Mouse (Mus musculus): ENCODE measurements around the gene Gorasp1. TPM values are rescaled to one million over a fixed set of nuclear protein-coding genes. Genes with fewer than 3 reads are reported as not detected.

Gene Gorasp1
- polyA plus RNA-seq, 1 experiment, result 8.9 TPM

- Histone ChIP-seq H3K4me1 (ENCODE audit: control insufficient read depth, insufficient read depth, low read length) (peaks cover 20% of the 10 kb centered on the region), H3K27ac (ENCODE audit: insufficient read depth, low read depth, low read length) (no peak overlapping the region), H3K4me3 (ENCODE audit: insufficient read depth, low read length) (no peak overlapping the region)
- TF ChIP-seq CTCF (IDR thresholded peaks at IDR 0.05; ENCODE audit: low read depth, low read length), result no peak
- no peak for TF ChIP-seq POLR2A (IDR thresholded peaks at IDR 0.05; ENCODE audit: borderline replicate concordance, low read depth, low read length)
These were observed 35.9 kb upstream of the Gorasp1 start for GRCm38 (mm10) chr9:119973281-119973680.

- peaks cover 13% of the 10 kb centered on the region for H3K4me1 ChIP-seq (ENCODE audit: control insufficient read depth, insufficient read depth, low read length)
These were observed 35.2 kb upstream of the Gorasp1 start for GRCm38 (mm10) chr9:119972582-119972981.

GRCm38 (mm10) chr9:119972166-119972565, 34.8 kb upstream of the Gorasp1 start:
- no peak overlapping the region for H3K4me3 ChIP-seq (ENCODE audit: insufficient read depth, low read length)
- peaks cover 9% of the 10 kb centered on the region for H3K4me1 ChIP-seq (ENCODE audit: control insufficient read depth, insufficient read depth, low read length)
- TF ChIP-seq CTCF (IDR thresholded peaks at IDR 0.05; ENCODE audit: low read depth, low read length) (no peak), POLR2A (IDR thresholded peaks at IDR 0.05; ENCODE audit: borderline replicate concordance, low read depth, low read length) (no peak)

More at GRCm38 (mm10) chr9:119972582-119972981, 35.2 kb upstream of the Gorasp1 start:
- no peak overlapping the region for H3K27ac ChIP-seq (ENCODE audit: insufficient read depth, low read depth, low read length)
- no peak overlapping the region for H3K4me3 ChIP-seq (ENCODE audit: insufficient read depth, low read length)
- no peak for TF ChIP-seq CTCF (IDR thresholded peaks at IDR 0.05; ENCODE audit: low read depth, low read length)
- no peak for TF ChIP-seq POLR2A (IDR thresholded peaks at IDR 0.05; ENCODE audit: borderline replicate concordance, low read depth, low read length)

GRCm38 (mm10) chr9:119970763-119971656, 33.6 kb upstream of the Gorasp1 start:
- Histone ChIP-seq H3K4me1 (ENCODE audit: control insufficient read depth, insufficient read depth, low read length) (no peaks in the 10 kb centered on the region), H3K4me3 (ENCODE audit: insufficient read depth, low read length) (no peak overlapping the region), H3K27ac (ENCODE audit: insufficient read depth, low read depth, low read length) (no peak overlapping the region)
- TF ChIP-seq CTCF (IDR thresholded peaks at IDR 0.05; ENCODE audit: low read depth, low read length) (no peak), POLR2A (IDR thresholded peaks at IDR 0.05; ENCODE audit: borderline replicate concordance, low read depth, low read length) (no peak)

More at GRCm38 (mm10) chr9:119972166-119972565, 34.8 kb upstream of the Gorasp1 start:
- H3K27ac ChIP-seq (ENCODE audit: insufficient read depth, low read depth, low read length), result no peak overlapping the region

- H3K4me3 ChIP-seq (ENCODE audit: insufficient read depth, low read length), result no peak overlapping the region
- TF ChIP-seq POLR2A (IDR thresholded peaks at IDR 0.05; ENCODE audit: borderline replicate concordance, low read depth, low read length) (no peak), CTCF (IDR thresholded peaks at IDR 0.05; ENCODE audit: low read depth, low read length) (no peak)
- H3K4me1 ChIP-seq (ENCODE audit: control insufficient read depth, insufficient read depth, low read length), result no peaks in the 10 kb centered on the region
- H3K27ac ChIP-seq (ENCODE audit: insufficient read depth, low read depth, low read length), result no peak overlapping the region
These were observed 32.9 kb upstream of the Gorasp1 start for GRCm38 (mm10) chr9:119970221-119970620.

GRCm38 (mm10) chr9:119969811-119970210, 32.4 kb upstream of the Gorasp1 start:
- H3K27ac ChIP-seq (ENCODE audit: insufficient read depth, low read depth, low read length), result no peak overlapping the region
- no peaks in the 10 kb centered on the region for H3K4me1 ChIP-seq (ENCODE audit: control insufficient read depth, insufficient read depth, low read length)
- H3K4me3 ChIP-seq (ENCODE audit: insufficient read depth, low read length), result no peak overlapping the region
- TF ChIP-seq CTCF (IDR thresholded peaks at IDR 0.05; ENCODE audit: low read depth, low read length) (no peak), POLR2A (IDR thresholded peaks at IDR 0.05; ENCODE audit: borderline replicate concordance, low read depth, low read length) (no peak)

- TF ChIP-seq POLR2A (IDR thresholded peaks at IDR 0.05; ENCODE audit: borderline replicate concordance, low read depth, low read length) (no peak), CTCF (IDR thresholded peaks at IDR 0.05; ENCODE audit: low read depth, low read length) (no peak)
- Histone ChIP-seq H3K4me3 (ENCODE audit: insufficient read depth, low read length) (no peak overlapping the region), H3K4me1 (ENCODE audit: control insufficient read depth, insufficient read depth, low read length) (peaks cover 7% of the 10 kb centered on the region), H3K27ac (ENCODE audit: insufficient read depth, low read depth, low read length) (no peak overlapping the region)
These were observed 29.0 kb upstream of the Gorasp1 start for GRCm38 (mm10) chr9:119966221-119966910.

- TF ChIP-seq CTCF (IDR thresholded peaks at IDR 0.05; ENCODE audit: low read depth, low read length) (no peak), POLR2A (IDR thresholded peaks at IDR 0.05; ENCODE audit: borderline replicate concordance, low read depth, low read length) (no peak)
- peaks cover 7% of the 10 kb centered on the region for H3K4me1 ChIP-seq (ENCODE audit: control insufficient read depth, insufficient read depth, low read length)
- H3K4me3 ChIP-seq (ENCODE audit: insufficient read depth, low read length), result no peak overlapping the region
These were observed 27.8 kb upstream of the Gorasp1 start for GRCm38 (mm10) chr9:119965186-119965585.

GRCm38 (mm10) chr9:119964206-119964605, 26.8 kb upstream of the Gorasp1 start:
- Histone ChIP-seq H3K4me3 (ENCODE audit: insufficient read depth, low read length) (no peak overlapping the region), H3K27ac (ENCODE audit: insufficient read depth, low read depth, low read length) (no peak overlapping the region)
- TF ChIP-seq CTCF (IDR thresholded peaks at IDR 0.05; ENCODE audit: low read depth, low read length), result no peak
- no peak for TF ChIP-seq POLR2A (IDR thresholded peaks at IDR 0.05; ENCODE audit: borderline replicate concordance, low read depth, low read length)

More at GRCm38 (mm10) chr9:119965186-119965585, 27.8 kb upstream of the Gorasp1 start:
- H3K27ac ChIP-seq (ENCODE audit: insufficient read depth, low read depth, low read length), result no peak overlapping the region

More at GRCm38 (mm10) chr9:119964206-119964605, 26.8 kb upstream of the Gorasp1 start:
- H3K4me1 ChIP-seq (ENCODE audit: control insufficient read depth, insufficient read depth, low read length), result peaks cover 7% of the 10 kb centered on the region

All from bone marrow macrophage, adult 2 months (primary cell).